Mouse (Mus musculus): ENCODE results near the gene Tmem38a. TPM values are rescaled to one million over a fixed set of nuclear protein-coding genes. Genes with fewer than 3 reads are reported as not detected.

The Tmem38a gene
- total RNA-seq (2017), result 0.59 and 0.97 TPM in 2 replicates

DNA sequence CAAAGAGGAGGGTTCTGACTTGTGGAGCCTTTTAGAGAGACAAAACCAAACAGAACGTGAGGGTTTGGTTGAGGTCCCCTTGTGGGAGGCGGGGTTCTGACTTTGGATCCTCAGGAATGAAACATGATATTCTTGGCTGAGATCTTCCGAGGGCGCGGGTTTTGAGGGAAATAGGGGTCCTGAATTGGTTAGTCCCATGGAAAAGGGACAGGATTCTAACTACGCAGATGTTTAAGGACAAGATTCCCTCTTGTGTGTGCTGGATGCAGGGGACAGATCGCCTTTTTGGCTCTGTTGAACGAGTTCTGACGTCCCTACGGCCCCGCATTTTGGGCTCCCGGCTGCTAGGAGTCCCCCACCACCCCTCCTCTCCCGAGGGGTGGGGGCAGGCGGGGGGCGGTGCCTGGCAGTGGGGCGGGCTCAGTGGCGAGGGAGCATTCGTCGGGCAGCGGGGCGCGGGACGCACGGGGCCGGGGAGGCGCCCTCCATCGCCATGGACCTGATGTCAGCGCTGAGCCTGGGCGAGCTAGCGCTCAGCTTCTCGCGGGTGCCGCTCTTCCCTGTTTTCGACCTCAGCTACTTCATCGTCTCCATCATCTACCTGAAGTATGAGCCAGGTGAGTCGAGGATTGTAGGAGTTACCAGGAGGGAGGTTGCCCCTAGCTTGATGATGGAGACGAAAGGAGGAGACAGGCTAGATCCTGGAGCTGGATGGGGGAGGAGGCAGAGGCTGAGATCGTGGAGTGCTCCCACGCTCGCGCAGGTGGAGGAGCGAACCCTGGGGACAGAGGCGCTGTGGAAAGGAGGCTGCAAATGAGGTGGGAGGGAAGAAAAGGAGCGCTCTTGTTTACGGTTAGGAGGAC lies at the start of gene Tmem38a:
Gene Tmem38a, plus strand, starts transcription at position 445 of the 863 bp plus-strand sequence.
- peak; percentile 26 for ATAC-seq (replicated peaks; ENCODE audit: low read depth, poor library complexity, severe bottlenecking)

DNA sequence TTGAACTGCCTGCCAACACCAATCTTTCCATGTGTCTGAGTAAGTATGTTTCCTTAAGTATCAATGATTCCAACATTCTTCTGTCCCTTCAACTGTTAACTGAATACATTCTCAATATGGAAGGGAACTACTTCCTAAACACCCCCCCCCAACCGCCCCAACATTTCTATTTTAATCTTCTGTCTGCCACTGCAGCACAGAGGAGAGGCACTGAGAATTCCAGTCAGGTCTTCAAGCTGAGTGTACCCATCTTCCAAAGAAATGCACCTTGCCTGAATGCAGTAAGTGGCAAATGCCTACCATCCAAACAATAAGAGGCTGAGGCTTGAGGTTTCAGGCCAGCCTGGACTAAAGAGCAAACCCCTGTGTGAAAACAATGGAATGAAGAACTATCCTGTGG lies 39.8 kb upstream of the Tmem38a start:
- no peak for ATAC-seq (replicated peaks; ENCODE audit: low read depth, poor library complexity, severe bottlenecking)

- ATAC-seq (replicated peaks; ENCODE audit: low read depth, poor library complexity, severe bottlenecking), result no peak
Measured at GRCm38 (mm10) chr8:72534888-72535287, 37.0 kb upstream of the Tmem38a start.

GRCm38 (mm10) chr8:72539234-72539633 lies 32.6 kb upstream of the Tmem38a start:
- peak; percentile 64; the same call in 1 of the 2 replicates for ATAC-seq (replicated peaks; ENCODE audit: low read depth, poor library complexity, severe bottlenecking)

GRCm38 (mm10) chr8:72547122-72547801 lies 24.6 kb upstream of the Tmem38a start:
- no peak for ATAC-seq (replicated peaks; ENCODE audit: low read depth, poor library complexity, severe bottlenecking)

DNA sequence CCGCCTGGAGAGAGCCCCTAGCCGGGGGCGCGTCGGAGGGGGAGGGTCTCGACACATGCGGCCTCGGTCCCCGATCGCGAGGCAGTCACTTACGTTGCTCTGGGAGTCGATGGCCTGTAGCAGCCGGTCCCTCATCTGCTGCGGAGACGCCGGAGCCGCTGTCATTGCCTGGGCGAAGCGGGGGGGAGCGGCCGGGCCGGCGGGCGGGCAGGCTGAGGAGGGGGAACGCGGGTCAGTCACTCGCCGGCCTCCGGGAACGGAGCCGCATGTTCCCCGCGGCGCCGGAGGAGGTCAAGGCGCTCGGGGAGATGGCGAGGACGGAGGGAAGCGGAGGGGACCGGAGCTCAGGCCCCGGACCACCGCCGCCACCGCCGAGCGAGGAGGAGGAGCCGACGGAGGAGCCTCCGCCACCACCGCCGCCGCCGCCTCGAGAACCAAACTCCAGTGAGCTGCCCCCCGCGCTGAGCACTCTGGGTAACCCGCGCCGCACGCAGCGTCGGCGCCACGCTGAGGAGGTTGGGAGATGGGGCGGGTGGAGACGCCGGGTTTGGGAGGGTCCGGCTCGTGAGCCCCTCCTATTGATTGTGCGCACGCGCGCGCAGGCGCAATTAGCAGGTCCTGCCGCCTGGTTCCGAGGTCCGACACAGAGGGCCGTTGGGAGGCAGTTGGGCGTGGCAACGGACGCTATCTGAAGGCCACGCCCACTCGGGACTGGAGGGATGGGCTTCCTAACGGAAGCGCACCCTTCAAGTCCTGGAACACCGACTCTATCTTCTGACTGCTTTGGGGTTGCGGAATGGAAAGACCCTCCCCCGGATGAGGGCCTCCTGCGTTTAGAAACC lies 23.8 kb upstream of the Tmem38a start, which contains the start of gene Med26:
Gene Med26, minus strand, starts transcription at position 469 of the 842 bp plus-strand sequence.
- peak; percentile 88 for ATAC-seq (replicated peaks; ENCODE audit: low read depth, poor library complexity, severe bottlenecking)

DNA sequence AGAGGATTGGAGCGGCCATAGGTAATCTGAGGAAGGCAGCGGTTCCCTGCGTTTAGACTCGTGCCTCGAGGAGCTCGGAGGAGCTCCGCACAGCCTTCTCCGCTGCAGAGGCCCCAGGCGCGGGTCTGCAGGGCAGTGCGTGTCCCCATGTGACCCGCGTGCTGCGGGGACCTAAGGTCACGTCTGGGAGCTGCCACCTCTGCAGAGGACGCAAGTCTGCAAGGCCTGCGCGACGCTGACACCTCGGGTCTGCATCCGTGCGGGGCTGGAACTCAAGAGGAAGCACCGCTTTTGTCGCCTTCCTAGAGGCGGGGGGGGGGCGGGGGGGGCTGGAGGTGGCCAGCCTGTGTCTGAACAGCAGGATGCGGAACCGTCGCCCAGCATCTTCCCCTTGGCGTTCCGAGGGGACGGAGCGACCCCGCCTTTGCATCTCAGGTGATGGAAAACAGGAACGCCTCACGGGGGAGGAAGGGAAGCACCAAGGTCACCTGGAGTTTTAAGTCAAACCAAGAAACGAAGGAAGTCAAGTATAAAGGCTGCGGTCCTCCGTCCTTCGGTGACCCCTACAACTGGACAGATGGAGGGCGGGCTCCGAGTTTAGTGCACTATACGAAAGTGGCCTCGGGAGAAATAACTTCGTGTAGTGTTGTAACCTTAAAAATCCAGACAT lies 23.1 kb upstream of the Tmem38a start:
- no peak; the same call in 1 of the 2 replicates for ATAC-seq (replicated peaks; ENCODE audit: low read depth, poor library complexity, severe bottlenecking)

GRCm38 (mm10) chr8:72549314-72549892 lies 22.5 kb upstream of the Tmem38a start:
- no peak for ATAC-seq (replicated peaks; ENCODE audit: low read depth, poor library complexity, severe bottlenecking)

GRCm38 (mm10) chr8:72555770-72556169 lies 16.1 kb upstream of the Tmem38a start:
- ATAC-seq (replicated peaks; ENCODE audit: low read depth, poor library complexity, severe bottlenecking), result no peak

- ATAC-seq (replicated peaks; ENCODE audit: low read depth, poor library complexity, severe bottlenecking), result no peak
Measured at GRCm38 (mm10) chr8:72561111-72561689, 10.7 kb upstream of the Tmem38a start.

DNA sequence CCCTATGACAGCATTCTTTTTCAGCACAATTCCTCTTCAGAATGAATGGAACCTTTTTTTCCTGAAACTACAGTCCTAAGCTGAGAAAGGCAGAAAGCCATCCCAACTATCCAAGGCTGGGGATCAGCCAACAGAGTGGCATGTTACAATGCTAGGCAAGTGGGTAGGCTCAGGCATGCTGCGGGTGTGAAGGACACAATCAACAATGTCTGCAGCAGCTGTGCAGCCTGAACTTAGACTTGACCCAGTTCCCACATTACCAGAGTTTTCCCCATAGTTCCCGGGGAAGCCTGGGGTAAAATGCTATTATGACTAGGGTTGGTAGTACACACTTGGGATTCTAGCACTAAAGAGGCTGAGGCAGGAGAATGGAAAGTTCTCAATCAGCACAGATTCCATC lies 5.9 kb upstream of the Tmem38a start:
- no peak for ATAC-seq (replicated peaks; ENCODE audit: low read depth, poor library complexity, severe bottlenecking)

DNA sequence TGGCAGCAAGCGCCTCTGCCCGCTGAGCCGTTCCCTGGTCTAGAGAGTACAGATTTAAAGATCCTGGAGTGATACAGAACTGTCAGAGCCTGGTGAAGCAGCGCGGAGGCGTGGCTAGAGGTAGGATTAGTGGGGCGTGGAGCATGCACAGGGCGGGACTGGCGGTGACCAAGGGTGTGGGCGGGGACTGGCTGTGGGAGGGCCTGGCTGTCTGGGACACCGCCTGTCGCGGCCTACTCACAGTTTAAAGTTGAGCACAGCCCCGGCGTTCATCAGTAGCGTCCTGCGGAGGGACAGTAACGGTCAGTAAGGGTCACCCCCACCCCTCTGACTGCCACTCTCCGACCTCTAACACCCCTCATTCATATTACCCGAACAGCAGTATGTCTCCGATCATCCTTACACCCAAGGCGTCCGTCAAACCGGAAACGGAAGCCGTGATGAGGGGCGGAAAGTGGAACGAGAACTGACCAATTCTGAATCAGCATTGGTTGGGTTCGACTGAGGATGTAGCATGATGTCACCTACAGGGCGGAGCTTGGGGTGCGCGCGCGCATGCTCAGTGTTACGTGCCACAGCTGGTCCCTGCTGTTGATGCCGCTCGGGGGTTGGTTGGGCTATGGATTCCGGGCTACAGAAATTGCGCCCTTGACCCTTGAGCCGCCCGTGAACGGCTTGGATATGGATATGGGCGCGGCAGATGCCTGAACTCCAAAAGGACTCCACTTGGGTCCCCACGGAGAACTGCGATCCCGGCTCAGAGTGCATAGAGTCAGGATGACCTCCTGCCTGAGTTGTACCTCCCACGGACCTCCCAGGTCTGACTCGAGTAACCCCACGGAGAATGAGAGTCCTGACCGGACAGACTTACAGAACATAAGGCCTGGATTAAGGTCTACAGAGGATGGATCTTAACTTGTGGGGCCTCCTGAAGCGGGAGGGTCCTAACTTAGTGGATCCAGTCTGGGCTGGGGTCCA lies 933 bp upstream of the Tmem38a start, which contains the start of gene Smim7:
Gene Smim7, minus strand, starts transcription at position 456 of the 978 bp plus-strand sequence.
- ATAC-seq (replicated peaks; ENCODE audit: low read depth, poor library complexity, severe bottlenecking), result peak; percentile 91

DNA sequence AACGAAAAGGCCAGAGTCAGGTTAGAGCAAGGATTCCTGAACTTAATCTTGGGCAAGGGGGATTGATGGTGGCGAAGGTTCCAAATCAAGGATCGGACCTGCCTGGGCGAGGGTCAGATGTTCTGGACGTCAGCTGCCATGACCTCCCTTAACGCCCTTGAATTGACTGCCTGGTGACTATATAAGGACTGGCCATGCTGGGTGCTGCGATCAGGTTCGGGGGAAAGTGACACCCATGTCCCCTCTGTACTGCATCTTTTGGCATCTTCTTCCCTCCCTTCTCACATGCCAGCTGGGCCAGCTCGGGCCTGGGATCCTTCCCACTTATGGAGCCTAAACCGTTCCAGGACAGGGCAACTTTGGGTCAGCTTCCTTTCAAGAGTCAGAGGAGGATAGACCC lies 652 bp downstream of the Tmem38a start:
- no peak for ATAC-seq (replicated peaks; ENCODE audit: low read depth, poor library complexity, severe bottlenecking)

DNA sequence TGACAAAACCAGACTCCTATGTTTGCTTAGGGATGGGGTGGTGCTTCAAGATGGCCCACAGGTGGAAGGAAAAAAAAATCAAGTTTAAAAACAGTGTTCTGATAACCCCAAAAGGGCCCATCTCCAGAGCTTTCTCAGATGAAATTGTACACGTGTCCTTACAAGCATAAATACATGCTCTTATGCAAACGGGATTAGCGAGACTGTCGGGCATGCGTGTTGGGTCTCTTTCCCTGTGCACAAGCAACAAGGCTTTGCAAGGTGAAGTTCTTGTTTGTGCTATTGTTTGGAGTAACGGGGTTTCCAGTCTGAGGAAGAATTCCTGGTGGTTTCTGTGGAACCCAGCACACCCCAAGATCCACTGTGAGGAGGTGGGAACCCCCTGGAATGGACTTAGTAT lies 1.6 kb downstream of the Tmem38a start:
- no peak for ATAC-seq (replicated peaks; ENCODE audit: low read depth, poor library complexity, severe bottlenecking)

GRCm38 (mm10) chr8:72575915-72576314 lies 4.1 kb downstream of the Tmem38a start:
- no peak for ATAC-seq (replicated peaks; ENCODE audit: low read depth, poor library complexity, severe bottlenecking)

DNA sequence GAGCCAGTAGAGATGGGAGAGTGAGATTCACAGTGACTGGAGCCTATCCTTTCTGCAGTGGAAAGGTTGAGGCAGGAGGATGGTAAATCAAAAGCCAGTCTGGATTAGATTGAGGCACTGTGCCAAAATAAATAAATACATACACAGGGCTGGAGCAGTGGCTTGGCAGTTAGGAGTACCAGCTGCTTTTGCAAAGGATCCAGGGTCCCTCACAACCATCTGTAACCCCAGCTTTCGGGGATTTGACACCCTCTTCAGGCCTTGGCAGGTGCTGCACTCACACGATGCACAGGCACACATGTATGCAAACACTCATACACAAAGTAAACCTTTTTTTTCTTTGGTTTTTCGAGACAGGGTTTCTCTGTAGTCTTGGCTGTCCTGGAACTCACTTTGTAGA lies 5.4 kb downstream of the Tmem38a start:
- ATAC-seq (replicated peaks; ENCODE audit: low read depth, poor library complexity, severe bottlenecking), result no peak

- no peak for ATAC-seq (replicated peaks; ENCODE audit: low read depth, poor library complexity, severe bottlenecking)
Measured at GRCm38 (mm10) chr8:72577941-72578340, 6.1 kb downstream of the Tmem38a start.

DNA sequence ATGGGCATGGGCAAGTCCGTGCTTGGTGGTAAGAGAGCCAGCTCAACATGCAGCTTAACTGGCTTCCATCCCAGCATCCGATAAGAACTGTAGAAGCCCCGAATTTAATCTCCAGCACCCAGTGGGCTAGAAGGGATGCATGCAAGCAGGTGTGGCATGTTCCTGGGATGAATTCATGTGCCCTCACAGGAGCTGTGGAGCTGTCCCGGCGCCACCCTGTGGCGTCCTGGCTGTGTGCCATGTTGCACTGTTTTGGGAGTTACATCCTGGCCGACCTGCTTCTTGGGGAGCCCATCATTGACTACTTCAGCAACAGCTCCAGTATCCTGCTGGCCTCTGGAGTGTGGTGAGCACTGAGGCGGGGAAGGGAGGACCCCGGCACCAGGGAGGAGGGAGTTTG lies 7.5 kb downstream of the Tmem38a start:
- ATAC-seq (replicated peaks; ENCODE audit: low read depth, poor library complexity, severe bottlenecking), result no peak

Measured in common myeloid progenitor, adult 5-6 weeks (primary cell).